Mouse (Mus musculus) embryonic fibroblast, embryonic 13.5 days (primary cell): ENCODE results near the gene Selenoo.

Source experiments
- CTCF ChIP-seq: IDR thresholded peaks from 2 replicates; pipeline ENCODE4 v1.5.1; 2011; ENCODE audit warnings: mild to moderate bottlenecking, control low read depth, low read length, moderate library complexity, borderline replicate concordance; ENCODE audit not compliant: insufficient read depth
- POLR2A ChIP-seq: IDR thresholded peaks from 2 replicates; pipeline ENCODE4 v1.6.1; 2011; ENCODE audit warnings: low read depth, mild to moderate bottlenecking, control low read depth, low read length, moderate library complexity

DNA sequence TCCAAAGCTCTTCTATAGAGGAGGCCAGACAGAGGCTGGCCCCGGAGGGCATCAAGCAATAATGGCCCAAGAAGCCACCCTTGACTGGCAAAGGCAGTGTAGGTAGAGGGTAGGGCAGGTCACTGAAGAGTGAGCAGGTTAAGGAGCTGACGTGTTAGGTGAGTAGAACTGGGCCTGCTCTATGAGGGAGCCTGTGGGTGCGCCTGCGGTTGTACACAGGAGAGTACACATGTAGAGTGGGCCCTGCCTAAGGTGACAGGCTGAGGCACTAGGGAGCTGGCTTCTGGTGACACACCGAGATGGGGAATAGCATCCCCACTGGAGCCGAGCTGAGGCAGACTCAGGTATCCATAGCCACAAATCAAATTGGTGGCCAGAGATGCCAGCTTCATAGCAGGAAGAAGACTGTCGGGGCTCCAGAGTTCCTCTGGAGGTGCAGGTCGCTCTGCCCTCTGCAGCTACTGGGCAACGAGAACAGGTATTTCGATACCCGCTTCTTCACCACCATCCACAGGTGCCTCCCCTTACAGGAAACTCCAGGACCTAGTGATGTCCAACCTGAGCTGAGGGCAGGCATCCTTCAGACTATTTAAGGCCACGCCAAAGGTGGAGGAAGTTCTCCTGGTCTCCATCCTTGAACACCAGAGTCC, 27.9 kb upstream of the Selenoo start:
- TF ChIP-seq POLR2A (no peak), CTCF (no peak)
